Mouse (Mus musculus): ENCODE results near the gene Clip2. TPM values are rescaled to one million over a fixed set of nuclear protein-coding genes. Genes with fewer than 3 reads are reported as not detected.

Gene Clip2
- 7.4 and 8.0 TPM in 2 replicates for polyA plus RNA-seq (2014; fragmentation: Nextera tagmentation; extraction: Ambion mirVana)

GRCm38 (mm10) chr5:134552110-134552972 is at the start of gene Clip2:
Gene Clip2, minus strand, starts transcription at chr5:134552434.
- Histone ChIP-seq H3K36me3 (ENCODE audit: control insufficient read depth, insufficient read depth, low read length) (no peaks in the 10 kb centered on the region), H3K9me3 (ENCODE audit: control insufficient read depth, low read length) (no peaks in the 10 kb centered on the region), H3K27ac (ENCODE audit: low read depth, low read length) (peak within 1 kb of the TSS; percentile 98), H3K4me1 (replicated peaks; ENCODE audit: control insufficient read depth, insufficient read depth, low read length) (peaks cover 14% of the 10 kb centered on the region), H3K9ac (ENCODE audit: low read depth, low read length) (peak within 1 kb of the TSS; percentile 97), H3K27me3 (ENCODE audit: control insufficient read depth, insufficient read depth, low read length) (no peaks in the 10 kb centered on the region), H3K4me3 (ENCODE audit: low read depth, low read length) (peak within 1 kb of the TSS; percentile 96), H3K4me2 (replicated peaks; ENCODE audit: low read depth, low read length) (peak within 1 kb of the TSS; percentile 92)
- ATAC-seq (ENCODE audit: low FRiP score) = peak; percentile 88
- peak; percentile 91 for DNase-seq (ENCODE audit: low spot score)
- WGBS = 1% methylated on average over 60 of the region's 61 CpGs

- peaks cover 10% of the 10 kb centered on the region; the same call in 1 of the 2 replicates for H3K36me3 ChIP-seq (ENCODE audit: control insufficient read depth, insufficient read depth, low read length)
- DNase-seq (ENCODE audit: low spot score) (no peak), ATAC-seq (ENCODE audit: low FRiP score) (no peak)
- H3K4me3 ChIP-seq (ENCODE audit: low read depth, low read length) = no peak overlapping the region
- H3K9ac ChIP-seq (ENCODE audit: low read depth, low read length) = no peak overlapping the region
- no peaks in the 10 kb centered on the region for H3K9me3 ChIP-seq (ENCODE audit: control insufficient read depth, low read length)
- no peak overlapping the region for H3K27ac ChIP-seq (ENCODE audit: low read depth, low read length)
- WGBS = 94% methylated on average over 10 of the region's 10 CpGs
- H3K27me3 ChIP-seq (ENCODE audit: control insufficient read depth, insufficient read depth, low read length) = no peaks in the 10 kb centered on the region
- H3K4me2 ChIP-seq (replicated peaks; ENCODE audit: low read depth, low read length) = no peak overlapping the region
- H3K4me1 ChIP-seq (replicated peaks; ENCODE audit: control insufficient read depth, insufficient read depth, low read length) = no peaks in the 10 kb centered on the region
Observed at GRCm38 (mm10) chr5:134597711-134598110, 45.5 kb upstream of the Clip2 start.

- no peaks in the 10 kb centered on the region for H3K4me1 ChIP-seq (replicated peaks; ENCODE audit: control insufficient read depth, insufficient read depth, low read length)
- H3K4me3 ChIP-seq (ENCODE audit: low read depth, low read length) = no peak overlapping the region
- H3K9ac ChIP-seq (ENCODE audit: low read depth, low read length) = no peak overlapping the region
- H3K36me3 ChIP-seq (ENCODE audit: control insufficient read depth, insufficient read depth, low read length) = peaks cover 7% of the 10 kb centered on the region; the same call in 1 of the 2 replicates
- DNase-seq (ENCODE audit: low spot score) = no peak
- ATAC-seq (ENCODE audit: low FRiP score) = no peak
- H3K9me3 ChIP-seq (ENCODE audit: control insufficient read depth, low read length) = no peaks in the 10 kb centered on the region
- no peak overlapping the region for H3K27ac ChIP-seq (ENCODE audit: low read depth, low read length)
- WGBS = 95% methylated on average over 9 of the region's 9 CpGs
- H3K4me2 ChIP-seq (replicated peaks; ENCODE audit: low read depth, low read length) = no peak overlapping the region
- no peaks in the 10 kb centered on the region for H3K27me3 ChIP-seq (ENCODE audit: control insufficient read depth, insufficient read depth, low read length)
Observed at GRCm38 (mm10) chr5:134593093-134593492, 40.9 kb upstream of the Clip2 start.

- Histone ChIP-seq H3K4me3 (ENCODE audit: low read depth, low read length) (no peak overlapping the region), H3K4me2 (replicated peaks; ENCODE audit: low read depth, low read length) (no peak overlapping the region), H3K36me3 (ENCODE audit: control insufficient read depth, insufficient read depth, low read length) (peaks cover 4% of the 10 kb centered on the region; the same call in 1 of the 2 replicates), H3K4me1 (replicated peaks; ENCODE audit: control insufficient read depth, insufficient read depth, low read length) (no peaks in the 10 kb centered on the region), H3K27ac (ENCODE audit: low read depth, low read length) (no peak overlapping the region), H3K27me3 (ENCODE audit: control insufficient read depth, insufficient read depth, low read length) (no peaks in the 10 kb centered on the region), H3K9ac (ENCODE audit: low read depth, low read length) (no peak overlapping the region), H3K9me3 (ENCODE audit: control insufficient read depth, low read length) (no peaks in the 10 kb centered on the region)
- WGBS = 92% methylated on average over 11 of the region's 11 CpGs
- no peak for DNase-seq (ENCODE audit: low spot score)
- ATAC-seq (ENCODE audit: low FRiP score) = no peak
Observed at GRCm38 (mm10) chr5:134592026-134592581, 39.9 kb upstream of the Clip2 start.

- 0 out of 2 replicates have a peak, but pooled peaks cover 4% of the 10 kb centered on the region for H3K36me3 ChIP-seq (ENCODE audit: control insufficient read depth, insufficient read depth, low read length)
- 97% methylated on average over 3 of the region's 3 CpGs for WGBS
Observed at GRCm38 (mm10) chr5:134589900-134590299, 37.7 kb upstream of the Clip2 start.

GRCm38 (mm10) chr5:134584798-134585197 is 32.6 kb upstream of the Clip2 start:
- 92% methylated on average over 5 of the region's 5 CpGs for WGBS
- DNase-seq (ENCODE audit: low spot score) (no peak), ATAC-seq (ENCODE audit: low FRiP score) (no peak)
- Histone ChIP-seq H3K36me3 (ENCODE audit: control insufficient read depth, insufficient read depth, low read length) (no peaks in the 10 kb centered on the region), H3K27ac (ENCODE audit: low read depth, low read length) (no peak overlapping the region), H3K4me3 (ENCODE audit: low read depth, low read length) (no peak overlapping the region), H3K4me2 (replicated peaks; ENCODE audit: low read depth, low read length) (no peak overlapping the region), H3K27me3 (ENCODE audit: control insufficient read depth, insufficient read depth, low read length) (no peaks in the 10 kb centered on the region), H3K9ac (ENCODE audit: low read depth, low read length) (no peak overlapping the region), H3K4me1 (replicated peaks; ENCODE audit: control insufficient read depth, insufficient read depth, low read length) (no peaks in the 10 kb centered on the region), H3K9me3 (ENCODE audit: control insufficient read depth, low read length) (no peaks in the 10 kb centered on the region)

More at GRCm38 (mm10) chr5:134589900-134590299, 37.7 kb upstream of the Clip2 start:
- Histone ChIP-seq H3K4me3 (ENCODE audit: low read depth, low read length) (no peak overlapping the region), H3K27ac (ENCODE audit: low read depth, low read length) (no peak overlapping the region), H3K27me3 (ENCODE audit: control insufficient read depth, insufficient read depth, low read length) (no peaks in the 10 kb centered on the region), H3K4me1 (replicated peaks; ENCODE audit: control insufficient read depth, insufficient read depth, low read length) (no peaks in the 10 kb centered on the region), H3K4me2 (replicated peaks; ENCODE audit: low read depth, low read length) (no peak overlapping the region), H3K9ac (ENCODE audit: low read depth, low read length) (no peak overlapping the region), H3K9me3 (ENCODE audit: control insufficient read depth, low read length) (no peaks in the 10 kb centered on the region)
- no peak for DNase-seq (ENCODE audit: low spot score)
- ATAC-seq (ENCODE audit: low FRiP score) = no peak

GRCm38 (mm10) chr5:134583884-134584213 is 31.6 kb upstream of the Clip2 start:
- no peak for ATAC-seq (ENCODE audit: low FRiP score)
- no peaks in the 10 kb centered on the region for H3K4me1 ChIP-seq (replicated peaks; ENCODE audit: control insufficient read depth, insufficient read depth, low read length)
- DNase-seq (ENCODE audit: low spot score) = no peak
- H3K27me3 ChIP-seq (ENCODE audit: control insufficient read depth, insufficient read depth, low read length) = no peaks in the 10 kb centered on the region
- H3K4me3 ChIP-seq (ENCODE audit: low read depth, low read length) = no peak overlapping the region
- no peak overlapping the region for H3K4me2 ChIP-seq (replicated peaks; ENCODE audit: low read depth, low read length)
- no peak overlapping the region for H3K27ac ChIP-seq (ENCODE audit: low read depth, low read length)
- H3K9me3 ChIP-seq (ENCODE audit: control insufficient read depth, low read length) = no peaks in the 10 kb centered on the region
- WGBS = 79% methylated on average over 3 of the region's 3 CpGs
- no peak overlapping the region for H3K9ac ChIP-seq (ENCODE audit: low read depth, low read length)
- no peaks in the 10 kb centered on the region for H3K36me3 ChIP-seq (ENCODE audit: control insufficient read depth, insufficient read depth, low read length)

GRCm38 (mm10) chr5:134583006-134583883 is 31.0 kb upstream of the Clip2 start:
- Histone ChIP-seq H3K36me3 (ENCODE audit: control insufficient read depth, insufficient read depth, low read length) (no peaks in the 10 kb centered on the region), H3K27me3 (ENCODE audit: control insufficient read depth, insufficient read depth, low read length) (no peaks in the 10 kb centered on the region), H3K27ac (ENCODE audit: low read depth, low read length) (no peak overlapping the region), H3K9me3 (ENCODE audit: control insufficient read depth, low read length) (no peaks in the 10 kb centered on the region), H3K4me2 (replicated peaks; ENCODE audit: low read depth, low read length) (peak overlapping the region; percentile 57), H3K9ac (ENCODE audit: low read depth, low read length) (peak overlapping the region; percentile 77), H3K4me3 (ENCODE audit: low read depth, low read length) (peak overlapping the region; percentile 78), H3K4me1 (replicated peaks; ENCODE audit: control insufficient read depth, insufficient read depth, low read length) (no peaks in the 10 kb centered on the region)
- WGBS = 32% methylated on average over 15 of the region's 15 CpGs
- DNase-seq (ENCODE audit: low spot score) (no peak), ATAC-seq (ENCODE audit: low FRiP score) (no peak)
